Mouse (Mus musculus) liver, embryonic 14.5 days (tissue): ENCODE measurements around the gene Galnt2.

Experiments used
- CTCF ChIP-seq: IDR thresholded peaks from 2 replicates; pipeline ENCODE4 v1.5.1; 2016; ENCODE audit warnings: antibody characterized with exemption, low read depth, control low read depth
- EP300 ChIP-seq: IDR thresholded peaks from 2 replicates; pipeline ENCODE4 v1.6.1; 2016; ENCODE audit warnings: antibody characterized with exemption, low read depth

- TF ChIP-seq CTCF = no peak
- TF ChIP-seq EP300 = no peak
Observed at GRCm38 (mm10) chr8:124343151-124343550, 112.0 kb downstream of the Galnt2 start.
